Mouse (Mus musculus) spleen, postnatal 4 days (tissue): ENCODE measurements around the gene Ppm1n.
A peak's percentile ranks its signal among the peaks of the same experiment; 100 is the strongest.

Experiments used
- DNase-seq, 2 experiments: peaks; one replicate each; pipeline ENCODE4 v3.0.0; 2022; ENCODE audit warnings: low spot score in 2 of 2

Gene Ppm1n

DNA sequence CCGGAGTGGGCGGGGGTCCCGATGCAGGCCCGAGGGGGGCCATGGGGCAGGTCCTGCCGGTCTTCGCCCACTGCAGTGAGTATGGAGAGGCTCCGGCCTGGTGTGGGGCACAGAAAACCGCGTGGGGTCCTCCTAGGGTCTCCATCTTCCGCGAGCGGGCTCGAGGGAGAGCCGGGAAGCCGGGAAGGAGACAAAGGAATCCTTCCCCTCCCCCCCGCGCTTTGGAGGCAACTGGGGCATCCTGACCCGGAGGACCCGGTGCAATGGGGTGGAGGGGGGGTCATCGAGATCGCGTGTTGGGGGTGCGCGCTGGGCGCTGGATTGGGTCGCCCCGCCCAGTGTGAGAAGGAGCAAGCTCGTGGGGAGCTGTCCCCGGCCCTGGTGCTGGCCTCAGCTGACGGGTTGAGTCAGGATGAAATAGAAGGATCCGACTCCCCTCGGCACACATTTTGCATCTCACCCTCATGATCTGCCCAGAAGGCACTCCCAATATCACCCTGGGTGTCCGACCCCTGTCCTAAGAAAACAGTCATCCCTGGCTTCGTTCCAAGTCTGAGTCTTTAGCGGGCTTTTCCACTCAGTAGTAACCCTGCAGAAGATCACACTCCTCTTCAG lies 3.0 kb upstream of the Ppm1n start:
- peak; percentile 61 to 84 for DNase-seq

DNA sequence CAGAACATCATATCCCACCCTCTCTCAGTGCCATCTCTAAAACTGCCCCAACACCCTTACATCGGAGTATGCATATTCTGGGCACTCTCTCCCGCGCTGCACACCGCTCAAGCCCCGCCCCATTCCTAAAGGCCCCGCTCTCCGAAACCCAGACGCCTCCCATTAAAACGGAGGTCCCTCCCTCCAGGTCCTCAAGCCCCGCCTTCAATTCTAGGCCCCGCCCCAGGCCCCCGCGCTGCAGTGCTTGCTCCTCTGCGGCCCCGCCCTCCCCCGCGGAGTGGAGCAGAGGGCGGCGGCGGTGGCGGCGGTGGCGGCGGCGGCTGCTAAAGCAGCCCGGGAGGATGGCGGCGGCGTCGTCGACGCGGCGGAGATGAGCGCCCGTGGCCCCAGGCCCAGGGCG lies 2.5 kb upstream of the Ppm1n start, which contains the start of gene Rtn2:
Gene Rtn2, plus strand, starts transcription at position 240 of the 400 bp plus-strand sequence.
- DNase-seq: peak; percentile 84 to 89

DNA sequence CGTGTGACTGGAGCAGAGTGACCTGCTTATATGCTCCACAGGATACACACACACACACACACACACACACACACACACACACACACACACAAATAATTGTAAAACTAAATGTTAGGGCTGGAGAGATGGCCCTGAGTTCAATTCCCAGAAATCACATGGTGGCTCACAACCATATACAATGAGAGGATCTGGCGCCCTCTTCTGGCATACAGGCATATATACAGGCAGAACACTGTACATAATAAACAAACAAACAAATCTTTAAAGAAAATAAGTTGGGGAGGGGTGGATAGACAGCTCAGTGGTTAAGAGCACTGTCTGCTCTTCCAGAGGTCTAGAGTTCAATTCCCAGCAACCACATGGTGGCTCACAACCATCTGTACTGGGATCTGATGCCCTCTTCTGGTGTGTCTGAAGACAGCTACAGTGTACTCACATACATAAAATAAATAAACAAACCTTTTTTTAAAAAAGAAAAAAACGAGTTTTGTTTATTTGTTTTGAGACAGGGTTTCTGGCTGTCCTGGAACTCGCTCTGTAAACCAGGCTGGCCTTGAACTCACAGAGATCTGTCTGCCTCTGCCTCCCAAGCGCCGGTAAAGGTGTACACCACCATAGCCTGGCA lies 1.9 kb upstream of the Ppm1n start:
- peak in 1 of 2 experiments; percentile 73 for DNase-seq

DNA sequence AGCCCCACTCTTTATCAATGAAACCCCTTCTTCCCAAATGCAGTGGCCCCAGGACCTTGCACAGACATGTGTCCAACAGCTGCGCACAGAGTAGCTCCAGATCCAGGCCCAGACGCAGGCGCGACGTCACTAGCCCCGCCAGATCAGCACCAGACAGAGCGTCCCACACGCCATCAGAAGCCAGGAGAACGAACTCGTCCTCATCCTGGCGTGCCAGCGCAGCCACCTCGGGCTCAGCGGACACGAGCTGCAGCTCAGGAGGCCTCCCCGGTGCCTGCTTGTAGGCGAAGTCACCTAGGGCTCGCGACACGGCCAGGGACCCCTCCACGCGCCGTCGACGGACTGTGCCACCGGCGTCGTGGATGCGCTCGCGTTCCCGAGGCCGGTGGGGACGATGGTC lies 812 bp downstream of the Ppm1n start:
- DNase-seq: peak in 1 of 2 experiments; percentile 67

DNA sequence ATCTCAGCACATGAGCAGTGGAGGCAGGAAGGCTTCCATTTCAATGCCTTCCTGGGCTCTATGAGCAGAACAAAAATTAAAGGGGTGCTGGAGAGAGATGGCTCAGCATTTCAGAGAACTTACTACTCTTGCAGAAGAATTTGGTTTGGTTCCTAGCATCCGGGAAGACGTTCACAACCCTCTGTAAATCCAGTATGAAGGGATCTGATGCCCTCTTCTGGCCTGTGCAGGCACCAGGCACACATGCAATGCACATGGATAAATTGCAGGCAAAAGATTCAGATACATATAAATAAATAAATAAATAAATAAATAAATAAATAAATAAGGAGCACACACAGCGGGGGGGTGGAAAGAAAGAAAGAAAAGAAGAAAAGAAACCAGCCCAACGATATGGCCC lies 3.6 kb downstream of the Ppm1n start:
- no peak for DNase-seq

DNA sequence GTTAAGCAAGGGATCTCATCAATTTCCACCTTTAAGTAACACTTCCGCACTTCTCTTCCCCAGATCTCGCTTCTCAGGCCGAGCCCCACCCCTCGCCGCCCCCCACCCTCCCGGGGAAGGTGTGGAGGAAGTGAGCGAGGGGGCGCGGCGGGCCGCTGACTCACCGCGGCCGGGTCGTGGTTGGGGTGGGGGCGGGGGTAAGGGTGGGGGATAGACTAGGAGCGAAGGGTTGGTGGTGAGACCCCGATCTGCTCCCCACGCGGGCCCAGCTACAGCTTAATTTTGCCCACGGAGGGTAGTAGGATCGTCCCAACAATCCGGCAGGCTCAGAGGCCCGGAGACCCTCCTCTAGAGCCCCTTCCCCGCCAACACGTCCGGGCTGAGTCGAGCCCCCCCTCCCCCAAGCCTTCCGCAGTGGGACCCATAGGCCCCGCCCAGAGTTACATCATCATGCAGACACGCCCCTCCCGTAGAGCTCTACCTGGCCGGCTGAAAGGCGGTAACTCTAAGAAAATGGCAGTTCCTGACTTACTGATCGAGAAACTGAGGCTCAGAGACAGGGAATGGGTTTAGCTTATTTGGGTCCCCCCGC lies 7.6 kb downstream of the Ppm1n start:
- DNase-seq: peak; percentile 80 to 90

DNA sequence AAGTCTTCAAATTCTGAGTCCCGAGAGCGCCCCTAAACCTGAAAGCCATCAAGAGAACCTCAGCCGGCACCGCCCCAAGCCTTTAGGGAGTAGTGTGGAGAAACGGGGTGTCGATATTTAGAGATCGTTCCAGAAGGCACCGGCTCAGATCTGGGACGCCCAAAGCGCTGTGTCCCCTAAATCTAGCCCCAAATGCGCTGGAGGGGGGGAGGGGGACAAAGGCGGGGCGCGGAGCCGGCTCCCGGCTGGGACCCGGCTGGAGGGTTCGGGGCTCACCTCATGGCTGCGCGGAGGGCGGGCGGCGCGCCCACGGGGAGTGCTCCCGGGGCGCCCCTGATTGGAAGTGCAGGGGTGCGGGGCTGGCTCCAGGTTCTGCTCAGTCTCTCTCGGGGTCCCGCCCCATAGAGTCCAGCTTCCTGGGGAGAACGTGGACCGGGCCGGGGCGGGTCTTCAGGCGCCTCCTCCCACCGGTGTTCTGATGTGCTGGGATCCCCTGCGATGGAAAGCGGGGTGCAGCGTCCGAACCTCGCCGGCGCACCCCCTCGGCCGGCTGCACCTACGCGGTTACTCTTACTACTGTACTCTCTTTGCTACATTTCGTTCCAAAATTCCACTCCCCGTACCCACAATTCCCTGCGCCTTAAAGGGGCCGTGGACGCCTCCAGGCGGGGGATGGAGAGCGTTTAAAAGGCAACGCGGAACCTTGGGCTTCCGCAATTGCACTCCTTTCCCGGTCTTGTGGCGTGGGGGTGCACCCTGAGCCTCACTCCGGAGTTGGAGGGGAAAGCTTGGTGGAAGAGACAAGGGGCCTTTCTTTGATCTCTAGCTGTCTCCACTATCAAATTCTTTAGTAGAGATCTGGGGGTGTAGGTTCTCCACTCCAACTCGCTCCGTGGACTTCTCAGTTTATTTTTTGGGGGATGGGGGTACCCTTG lies 8.4 kb downstream of the Ppm1n start, which contains the start of gene Vasp:
Gene Vasp, minus strand, starts transcription at position 580 of the 935 bp plus-strand sequence.
- DNase-seq: peak; percentile 85 to 89

DNA sequence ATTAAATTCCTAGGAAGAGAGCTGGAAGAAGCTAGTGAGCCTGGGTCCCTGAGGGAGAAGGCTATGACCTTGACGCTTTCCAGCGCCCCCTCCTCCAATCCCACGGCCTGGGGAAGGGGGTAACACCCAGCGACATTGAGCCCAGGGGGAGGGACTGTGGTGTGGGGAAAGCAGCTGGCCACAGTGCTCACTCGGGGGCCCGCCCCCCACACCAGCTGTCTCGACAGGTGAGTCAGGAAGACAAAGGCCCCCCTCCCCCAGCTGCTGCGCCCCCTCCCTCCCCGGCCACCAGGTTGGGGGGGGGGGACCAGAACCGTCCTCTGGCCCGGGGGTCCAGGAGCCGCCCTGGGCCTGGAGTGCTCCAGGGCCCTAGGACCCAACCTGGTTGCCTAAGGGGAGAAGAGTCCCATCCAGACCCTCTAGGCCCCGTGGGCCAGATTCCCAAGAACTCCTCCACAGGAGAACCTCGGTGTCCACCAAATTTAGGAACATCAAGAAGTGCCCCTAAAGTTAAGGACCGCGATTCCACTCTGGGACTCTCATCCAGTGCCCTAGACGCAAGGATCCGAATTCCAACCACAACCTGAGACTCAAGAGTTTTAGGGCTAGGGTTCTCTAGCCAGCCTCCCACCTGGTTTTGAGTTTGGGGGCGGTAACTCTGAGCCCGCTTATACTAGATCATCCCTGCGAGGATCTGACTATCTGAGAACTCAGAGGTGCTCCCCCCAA lies 9.2 kb downstream of the Ppm1n start:
- no peak for DNase-seq

DNA sequence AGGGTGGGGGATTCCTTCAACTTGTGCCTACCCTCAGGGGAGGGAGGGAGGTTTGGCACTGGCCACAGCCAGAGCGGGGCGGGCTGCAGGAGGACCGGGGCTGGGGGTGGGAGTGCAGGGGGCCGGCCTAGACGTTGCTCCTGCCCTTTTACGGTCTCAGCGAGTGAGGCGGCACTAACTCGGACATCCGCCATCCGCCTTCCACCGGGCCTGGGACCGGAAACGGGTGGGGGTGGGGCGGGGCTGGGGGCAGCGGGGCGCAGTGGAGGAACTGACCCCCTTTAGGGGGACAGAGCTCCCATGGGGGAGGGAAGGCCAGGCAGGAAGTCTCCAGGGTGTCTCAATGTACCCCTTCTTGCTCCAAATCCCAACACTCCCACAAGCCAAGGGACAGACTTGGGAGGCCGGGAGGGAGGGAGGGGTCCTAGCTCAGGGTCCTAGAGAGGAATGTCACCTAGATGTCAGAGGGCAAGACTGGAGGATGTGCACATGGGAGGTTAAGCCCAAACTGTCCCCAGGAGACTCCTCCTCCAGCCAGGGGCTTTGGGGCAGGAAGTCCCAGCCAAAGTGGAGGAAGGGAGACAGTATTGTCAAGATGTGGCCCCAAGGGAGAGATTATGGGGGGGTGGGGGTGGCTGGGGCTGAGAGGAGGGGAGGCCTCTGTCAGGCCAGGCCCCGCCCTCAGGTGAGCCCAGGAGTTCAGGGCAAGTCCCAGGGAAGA lies 10.0 kb downstream of the Ppm1n start:
- peak in 1 of 2 experiments; percentile 61 for DNase-seq

DNA sequence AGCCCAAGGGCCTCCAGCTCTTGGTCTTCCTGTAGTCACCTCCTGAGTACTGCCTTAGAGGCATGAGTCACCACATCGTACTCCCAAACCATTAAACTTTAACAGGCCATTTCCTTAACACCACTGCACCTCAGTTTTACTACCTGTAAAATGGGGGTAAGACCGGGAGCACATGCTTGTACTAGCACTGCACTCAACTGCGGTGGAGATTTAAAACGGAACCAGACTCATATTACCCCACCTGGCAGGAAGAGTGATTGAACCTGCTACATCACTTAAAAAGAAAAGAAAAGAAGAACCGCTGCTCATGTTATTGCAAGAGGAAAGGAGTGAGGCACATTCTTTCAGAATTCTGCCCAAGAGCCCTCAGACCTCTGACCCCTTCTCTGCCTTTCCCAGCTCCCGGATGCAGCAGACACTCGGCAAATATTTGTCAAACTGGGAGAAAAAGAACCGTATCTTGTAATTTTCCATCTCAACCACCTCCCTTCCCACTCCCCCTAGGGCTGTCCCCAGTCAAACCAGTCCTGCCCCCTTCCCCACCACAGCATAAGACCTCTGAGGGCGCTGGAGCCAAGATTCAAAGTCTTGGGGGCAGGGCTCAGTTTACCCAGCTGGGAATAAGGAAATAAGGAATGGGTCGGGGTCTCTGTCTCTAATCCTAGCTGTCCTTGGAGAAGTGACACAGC lies 10.7 kb downstream of the Ppm1n start:
- no peak for DNase-seq

DNA sequence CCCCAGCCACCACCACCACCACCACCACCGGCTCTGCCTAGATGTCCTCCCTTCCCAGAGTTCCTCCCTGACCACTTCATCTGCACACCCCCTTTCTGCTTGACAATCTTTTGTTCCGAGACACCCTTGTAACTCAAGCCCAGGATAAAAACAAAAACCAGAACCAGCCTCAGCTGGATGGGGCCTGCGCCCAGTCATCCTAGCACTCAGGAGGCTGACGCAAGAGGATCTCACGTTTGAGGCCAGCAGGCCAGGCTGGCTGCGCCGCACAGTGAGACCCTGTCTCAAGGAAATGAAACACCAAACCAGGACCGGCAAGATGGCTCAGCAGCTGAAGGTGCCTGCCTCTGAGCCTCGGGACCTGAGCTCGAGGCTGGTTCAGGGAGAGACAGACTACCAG lies 12.8 kb downstream of the Ppm1n start:
- no peak for DNase-seq

DNA sequence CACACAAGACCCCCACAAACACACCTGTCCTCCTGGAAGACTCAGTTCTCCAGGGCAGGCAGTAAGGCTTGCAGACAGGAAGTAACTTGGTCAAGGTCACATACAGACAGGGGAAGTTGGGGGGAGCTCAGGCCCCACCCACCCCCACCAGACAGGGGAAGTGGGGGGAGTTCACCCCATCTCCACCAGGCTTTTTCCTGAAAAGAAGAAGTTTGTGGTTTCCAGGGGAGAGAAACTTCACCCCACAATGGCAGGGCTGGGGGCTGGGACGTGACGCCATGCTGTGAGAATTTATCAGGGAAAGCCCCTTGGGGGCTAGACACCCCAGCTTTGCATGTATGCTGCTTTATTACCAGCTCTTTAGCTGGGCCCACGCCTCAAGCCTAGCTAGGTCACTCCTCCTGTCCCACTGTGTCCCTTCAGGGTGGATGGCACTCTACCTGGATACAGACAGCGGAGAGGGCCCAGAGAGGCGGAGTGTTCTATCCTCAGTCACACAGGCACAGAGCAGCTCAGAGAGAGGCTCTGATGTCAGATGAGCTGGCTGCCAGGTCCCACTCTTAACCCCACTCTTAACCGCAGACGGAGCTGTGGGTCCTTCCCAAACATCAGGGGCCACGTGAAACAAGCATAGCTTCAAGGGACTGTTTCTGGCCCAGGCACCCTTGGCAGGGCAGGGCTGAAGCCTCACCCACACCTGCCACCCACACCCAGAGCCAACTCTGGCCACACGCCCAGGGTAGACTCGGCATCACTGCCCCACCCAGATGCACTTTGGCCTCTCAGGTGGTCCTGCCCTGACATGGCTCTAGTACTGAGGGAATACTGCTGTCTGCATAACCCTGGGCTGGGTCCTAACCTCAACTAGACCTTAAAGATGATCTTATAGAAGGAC lies 13.7 kb downstream of the Ppm1n start:
- DNase-seq: peak; percentile 68 to 77

DNA sequence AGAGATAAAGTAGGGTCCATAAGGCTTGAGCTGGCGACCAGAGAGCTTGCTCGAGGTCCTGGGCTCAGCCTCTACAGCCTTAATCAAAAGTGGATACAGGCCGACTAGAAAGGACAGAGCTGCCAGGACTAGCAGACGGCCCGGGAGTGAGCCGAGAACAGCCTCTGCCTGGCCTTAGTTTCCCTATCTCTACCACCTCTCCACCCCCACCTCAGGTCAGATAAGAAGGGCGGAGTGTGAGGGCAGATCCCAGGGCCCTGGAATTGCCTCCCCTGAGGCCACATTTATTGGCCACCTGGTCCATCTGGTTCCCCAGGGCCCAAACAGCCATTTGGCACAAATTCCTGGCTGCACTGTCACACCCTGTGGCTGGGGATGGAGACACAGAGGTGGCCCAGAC lies 14.7 kb downstream of the Ppm1n start:
- DNase-seq: no peak

DNA sequence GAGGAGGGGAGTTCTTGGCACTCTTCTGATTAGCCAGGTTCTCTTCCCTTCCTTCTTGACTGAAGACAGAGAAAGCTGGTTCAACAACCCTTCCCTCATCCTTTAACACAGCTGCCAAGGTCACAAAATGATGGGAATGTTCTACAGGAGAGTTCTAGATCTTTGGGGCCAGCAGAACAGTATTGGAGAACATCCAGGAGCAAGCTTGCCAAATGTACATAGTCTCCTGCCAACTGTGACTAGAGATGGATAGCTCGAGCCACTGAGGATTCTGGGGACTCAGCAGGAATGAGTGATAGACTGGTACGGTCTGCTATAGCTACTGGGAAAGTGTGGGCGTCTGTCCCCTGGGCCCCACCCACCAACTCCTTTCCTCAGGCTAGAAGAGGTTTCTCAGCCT lies 21.5 kb downstream of the Ppm1n start:
- DNase-seq: no peak

DNA sequence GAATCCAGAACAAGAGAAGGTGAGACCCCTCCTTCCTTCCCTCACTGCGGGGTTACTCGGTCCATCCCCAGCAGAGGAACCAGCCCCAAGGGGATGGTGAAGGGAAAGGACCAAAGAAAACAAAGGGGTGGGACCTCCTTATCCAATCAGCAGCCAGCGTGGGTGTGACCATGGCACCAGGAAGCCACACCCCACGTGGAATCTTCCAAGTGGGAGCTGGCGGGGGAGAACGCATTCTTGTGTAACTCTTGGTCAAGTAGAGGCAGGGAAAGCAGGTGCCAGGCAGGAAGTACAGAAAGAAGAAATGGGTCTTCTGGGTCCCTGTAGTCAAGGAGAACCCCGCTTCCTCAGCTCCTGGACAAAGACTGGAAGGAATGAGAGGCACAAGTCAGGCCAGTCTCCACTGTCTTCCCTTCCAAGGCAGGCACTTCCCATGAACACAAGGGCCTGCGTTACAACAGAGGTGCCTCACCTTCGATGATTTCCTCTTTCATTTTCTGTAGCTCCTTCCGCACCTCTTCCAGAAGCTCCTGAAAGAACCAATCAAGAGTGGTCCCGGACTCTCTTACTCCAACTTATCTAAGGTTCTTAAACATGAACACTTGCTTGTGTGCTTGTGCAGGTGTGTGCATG lies 22.4 kb downstream of the Ppm1n start:
- DNase-seq: peak; percentile 84 to 87

DNA sequence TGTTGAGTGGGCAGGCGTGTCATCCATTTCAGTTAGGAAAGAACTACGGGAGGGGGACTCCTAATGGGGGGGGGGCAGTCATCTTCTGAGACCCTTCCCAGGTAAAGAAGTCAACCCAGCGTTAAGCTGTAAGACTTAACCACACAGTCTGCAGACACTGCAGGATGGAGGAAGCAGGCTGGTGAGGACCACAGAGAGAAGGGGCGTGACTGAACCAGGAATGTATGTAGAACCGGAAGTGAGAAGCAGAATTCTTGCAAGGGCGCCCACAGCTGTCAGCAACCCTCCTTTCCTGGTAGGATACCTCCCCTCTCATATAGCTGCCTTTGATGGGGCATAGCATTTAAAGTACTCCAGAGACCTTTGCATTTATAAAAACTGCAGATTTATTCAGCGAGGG lies 23.3 kb downstream of the Ppm1n start:
- DNase-seq: no peak

DNA sequence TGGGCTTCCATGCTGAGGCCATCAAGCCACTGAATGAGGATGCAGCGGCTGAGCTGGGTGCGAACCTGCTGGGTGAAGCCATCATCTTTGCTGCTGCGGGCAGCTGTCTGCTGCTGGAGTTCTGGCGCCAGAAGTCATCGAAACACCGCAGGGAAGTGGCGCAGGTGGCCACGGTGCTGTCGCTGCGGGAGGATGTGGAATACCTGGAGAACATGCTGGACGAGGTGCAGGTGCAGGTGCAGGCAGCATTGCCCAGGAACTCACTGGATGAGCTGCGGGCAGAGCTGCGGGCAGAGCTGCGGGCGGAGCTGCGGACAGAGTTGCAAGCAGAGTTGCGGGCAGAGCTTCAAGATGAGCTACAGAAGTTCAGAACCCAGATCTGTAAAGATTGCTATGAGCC lies 24.5 kb downstream of the Ppm1n start:
- DNase-seq: no peak

DNA sequence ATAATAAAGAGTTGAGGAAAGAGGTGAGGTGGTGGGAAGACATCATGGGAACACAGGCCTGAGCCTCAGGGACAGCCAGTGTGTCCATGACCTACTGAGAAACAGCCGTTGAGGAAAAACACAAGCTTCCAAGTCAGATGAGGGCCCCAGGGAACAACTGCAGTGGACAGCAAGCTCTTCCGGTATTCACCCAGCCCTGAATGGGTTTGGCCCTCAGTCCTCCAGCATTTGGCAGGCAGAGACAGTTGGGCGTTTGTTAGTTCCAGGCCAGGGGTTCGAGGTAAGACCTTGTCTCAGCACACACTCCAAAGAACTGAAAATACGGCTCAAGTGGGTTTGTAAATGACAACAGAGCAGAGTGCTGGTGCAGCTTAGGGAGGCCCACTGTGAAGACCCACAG lies 26.4 kb downstream of the Ppm1n start:
- DNase-seq: no peak

DNA sequence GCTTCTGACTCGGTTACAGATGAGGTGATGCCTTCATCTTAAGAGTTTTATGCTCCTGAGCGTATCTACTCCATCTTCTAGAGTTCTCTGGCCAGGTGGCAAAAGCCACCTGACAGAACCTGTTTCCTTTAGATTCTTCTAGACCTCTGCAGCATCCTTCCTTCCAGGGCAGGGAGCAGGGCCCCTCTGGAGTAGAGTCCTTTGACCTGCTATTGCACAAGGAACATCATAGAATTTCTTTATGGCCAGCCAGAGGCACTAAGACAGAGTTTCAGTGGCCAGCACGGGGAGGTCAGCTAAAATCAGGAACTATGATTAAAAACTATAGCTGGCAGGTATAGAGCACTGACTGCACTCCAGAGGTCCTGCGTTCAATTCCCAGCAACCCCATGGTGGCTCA lies 27.8 kb downstream of the Ppm1n start:
- DNase-seq: no peak
